Comparison of ENCODE assay signal across 20 mouse cellular contexts in genomic region chr7:102104126-102104525, GRCm38 (mm10). TPM values are rescaled to one million over a fixed set of nuclear protein-coding genes. Genes with fewer than 3 reads are reported as not detected.
A peak's percentile ranks its signal among the peaks of the same experiment; 100 is the strongest.
DNase-seq lines count a peak whose midpoint lies in the region; ATAC-seq and TF ChIP-seq lines count a peak whose summit lies in the region.
"Had no signal": no experiment of that assay in that cellular context is flagged by ENCODE, and none has a peak within 500 bp of the region (broad histone marks: within the 10 kb centered on the region; RNA-seq: fewer than 3 reads in every experiment).

No protein-coding gene starts in this region.

- H3K27ac ChIP-seq in gastrocnemius, adult 2 months = peak overlapping the region; percentile 97
- no peak overlapping the region for H3K27ac ChIP-seq in neural tube, embryonic 15.5 days (replicated peaks)
- H3K27ac ChIP-seq: embryonic facial prominence, embryonic 12.5 days; layer of hippocampus, adult 2 months; limb, embryonic 13.5 days; lung, embryonic 15.5 days; midbrain, embryonic 12.5 days had no signal

- no peaks in the 10 kb centered on the region for H3K36me3 ChIP-seq in neural tube, embryonic 15.5 days
- H3K36me3 ChIP-seq: embryonic facial prominence, embryonic 12.5 days; limb, embryonic 13.5 days; lung, embryonic 15.5 days; midbrain, embryonic 12.5 days had no signal

- H3K9me3 ChIP-seq in neural tube, embryonic 15.5 days (replicated peaks) = no peaks in the 10 kb centered on the region
- H3K9me3 ChIP-seq: embryonic facial prominence, embryonic 12.5 days; limb, embryonic 13.5 days; lung, embryonic 15.5 days; midbrain, embryonic 12.5 days had no signal

- no peak for TF ChIP-seq CTCF in gastrocnemius, adult 2 months (IDR thresholded peaks at IDR 0.05)

- intact Hi-C loops in gastrocnemius, adult 2 months (cut with DNase I) = no loop called here
- intact Hi-C loops in gastrocnemius, postnatal 14 days (cut with DNase I; ENCODE audit: low total_unique reads) = no loop called here

- no peaks in the 10 kb centered on the region; the same call in 1 of the 2 replicates for H3K27me3 ChIP-seq in neural tube, embryonic 15.5 days (replicated peaks)
- H3K27me3 ChIP-seq: embryonic facial prominence, embryonic 12.5 days; limb, embryonic 13.5 days; lung, embryonic 15.5 days had no signal

- ATAC-seq in neural tube, embryonic 15.5 days (ENCODE audit: low FRiP score) = no peak
- ATAC-seq: hindbrain, embryonic 16.5 days had no signal

- H3K9ac ChIP-seq in neural tube, embryonic 15.5 days (replicated peaks) = no peak overlapping the region
- H3K9ac ChIP-seq: embryonic facial prominence, embryonic 12.5 days; limb, embryonic 13.5 days; lung, embryonic 15.5 days; midbrain, embryonic 12.5 days had no signal

- peak overlapping the region; percentile 71 for H3K4me3 ChIP-seq in gastrocnemius, adult 2 months
- H3K4me3 ChIP-seq in neural tube, embryonic 15.5 days (replicated peaks) = no peak overlapping the region
- H3K4me3 ChIP-seq: embryonic facial prominence, embryonic 12.5 days; layer of hippocampus, adult 2 months; limb, embryonic 13.5 days; lung, embryonic 15.5 days; midbrain, embryonic 12.5 days had no signal

- WGBS in neural tube, embryonic 15.5 days = 76% methylated on average over 5 of the region's 5 CpGs

- DNase-seq in gastrocnemius, adult 2 months = peak; percentile 58
- no peak for DNase-seq in gastrocnemius, adult 18-20 months (ENCODE audit: low spot score)
- DNase-seq in layer of hippocampus, adult 9-11 months = peak; percentile 42
- no peak for DNase-seq in layer of hippocampus, postnatal 25 days (ENCODE audit: extremely low spot score in 1 of 2, low spot score in 1 of 2)
- peak; percentile 60 for DNase-seq in cerebellum, adult 9-10 months
- DNase-seq in lung, postnatal 14 days = peak; percentile 26
- no peak for DNase-seq in gastrocnemius, postnatal 14 days
- DNase-seq: kidney, adult 18-20 months; right cerebral cortex, postnatal 14 days had no signal

- H3K4me1 ChIP-seq in neural tube, embryonic 15.5 days = peaks cover 14% of the 10 kb centered on the region

- no peak overlapping the region for H3K4me2 ChIP-seq in neural tube, embryonic 15.5 days
- H3K4me2 ChIP-seq: embryonic facial prominence, embryonic 12.5 days; limb, embryonic 13.5 days; lung, embryonic 15.5 days; midbrain, embryonic 12.5 days had no signal

RNA-seq across cellular contexts. Expression of gene Art1, which starts 2.6 kb away (rescaled TPM):
- 100 to 1,000 TPM; 480 to 491 TPM for total RNA-seq in gastrocnemius, adult 2 months (2021)
- 100 to 1,000 TPM; 558 to 637 TPM for total RNA-seq in gastrocnemius, adult 18-20 months (2021)
- total RNA-seq in layer of hippocampus, postnatal 25 days (2021) = not detected
- polyA plus RNA-seq in neural tube, embryonic 15.5 days (2015; fragmentation: Nextera tagmentation; extraction: Ambion mirVana) = 1.5 and 2.5 TPM in 2 replicates
- total RNA-seq in gastrocnemius, postnatal 14 days (2021) = 100 to 1,000 TPM; 281 to 363 TPM
- total RNA-seq: layer of hippocampus, adult 2 months had no signal

RNA-seq across cellular contexts. Expression of gene Art5, which starts 5.2 kb away (rescaled TPM):
- 10 to 100 TPM; 18.3 to 30.4 TPM for total RNA-seq in gastrocnemius, adult 2 months (2021)
- 10 to 100 TPM; 28.7 to 33.6 TPM for total RNA-seq in gastrocnemius, adult 18-20 months (2021)
- total RNA-seq in layer of hippocampus, postnatal 25 days (2021) = not detected
- polyA plus RNA-seq in neural tube, embryonic 15.5 days (2015; fragmentation: Nextera tagmentation; extraction: Ambion mirVana) = 0.23 and 0.52 TPM in 2 replicates
- total RNA-seq in gastrocnemius, postnatal 14 days (2021) = 1 to 10 TPM; 6.9 to 8.1 TPM
- total RNA-seq: layer of hippocampus, adult 2 months had no signal

RNA-seq across cellular contexts. Expression of gene Chrna10, which starts 12.5 kb away (rescaled TPM):
- not detected for total RNA-seq in gastrocnemius, adult 2 months (2021)
- not detected for total RNA-seq in gastrocnemius, adult 18-20 months (2021)
- under 1 TPM; 0.10 to 0.19 TPM for total RNA-seq in layer of hippocampus, postnatal 25 days (2021)
- not detected in 2 replicates for polyA plus RNA-seq in neural tube, embryonic 15.5 days (2015; fragmentation: Nextera tagmentation; extraction: Ambion mirVana)
- 1 to 10 TPM in 1 of 2 experiments, not detected in 1; 1.0 TPM for total RNA-seq in gastrocnemius, postnatal 14 days (2021)
- total RNA-seq: adrenal gland, postnatal 4 days; heart, postnatal 25 days had no signal
- polyA plus RNA-seq: embryonic facial prominence, embryonic 12.5 days; hindbrain, embryonic 16.5 days; limb, embryonic 13.5 days; midbrain, embryonic 12.5 days had no signal

RNA-seq across cellular contexts. Expression of gene Trpc2, which starts 21.2 kb away (rescaled TPM):
- total RNA-seq in gastrocnemius, adult 2 months (2021) = 1 to 10 TPM in 1 of 2 experiments, under 1 TPM in 1; 0.10 to 1.3 TPM
- under 1 TPM; 0.23 to 0.31 TPM for total RNA-seq in gastrocnemius, adult 18-20 months (2021)
- under 1 TPM; 0.52 to 0.69 TPM for total RNA-seq in layer of hippocampus, postnatal 25 days (2021)
- 0.24 TPM in 1 of 2 replicates, not detected in the other for polyA plus RNA-seq in neural tube, embryonic 15.5 days (2015; fragmentation: Nextera tagmentation; extraction: Ambion mirVana)
- under 1 TPM in 1 of 2 experiments, not detected in 1; 0.21 TPM for total RNA-seq in gastrocnemius, postnatal 14 days (2021)
- polyA plus RNA-seq: gonadal fat pad, adult 2 months; hindbrain, embryonic 16.5 days; limb, embryonic 13.5 days; lung, embryonic 15.5 days; midbrain, embryonic 12.5 days; testis, adult 2 months had no signal

RNA-seq across cellular contexts. Expression of gene Xntrpc, which starts 38.6 kb away (rescaled TPM):
- total RNA-seq in gastrocnemius, adult 2 months (2021) = 1 to 10 TPM in 1 of 2 experiments, under 1 TPM in 1; 0.50 to 1.2 TPM
- total RNA-seq in gastrocnemius, adult 18-20 months (2021) = under 1 TPM; 0.68 to 0.78 TPM
- total RNA-seq in layer of hippocampus, postnatal 25 days (2021) = 1 to 10 TPM; 2.0 to 2.2 TPM
- polyA plus RNA-seq in neural tube, embryonic 15.5 days (2015; fragmentation: Nextera tagmentation; extraction: Ambion mirVana) = 0.86 and 1.1 TPM in 2 replicates
- under 1 TPM; 0.53 to 0.84 TPM for total RNA-seq in gastrocnemius, postnatal 14 days (2021)

Comparison
In these comparisons a context has a peak if more than half of its experiments do, and no peak if none do; other contexts are left out.
1. DNase-seq: peak in gastrocnemius, adult 2 months (single experiment), layer of hippocampus, adult 9-11 months (single experiment), cerebellum, adult 9-10 months (single experiment) and lung, postnatal 14 days (single experiment); none in gastrocnemius, adult 18-20 months (single experiment), layer of hippocampus, postnatal 25 days (0 of 2) and gastrocnemius, postnatal 14 days (single experiment).
2. RNA of gene Art1, which starts 2.6 kb away (total RNA-seq): 558 to 637 TPM in gastrocnemius, adult 18-20 months, 480 to 491 TPM in gastrocnemius, adult 2 months and 281 to 363 TPM in gastrocnemius, postnatal 14 days; not detected in layer of hippocampus, postnatal 25 days; every median in the first group is over 100 times any median in the second.
3. RNA of gene Art5, which starts 5.2 kb away (total RNA-seq): 28.7 to 33.6 TPM in gastrocnemius, adult 18-20 months, 18.3 to 30.4 TPM in gastrocnemius, adult 2 months and 6.9 to 8.1 TPM in gastrocnemius, postnatal 14 days; not detected in layer of hippocampus, postnatal 25 days; every median in the first group is over 4 times any median in the second.